Mouse (Mus musculus): Measurements from ENCODE around the gene Apaf1. TPM values are rescaled to one million over a fixed set of nuclear protein-coding genes. Genes with fewer than 3 reads are reported as not detected.

Apaf1 gene
- total RNA-seq, 2 experiments from 2014 or later: 5.4 to 5.8 TPM

DNA sequence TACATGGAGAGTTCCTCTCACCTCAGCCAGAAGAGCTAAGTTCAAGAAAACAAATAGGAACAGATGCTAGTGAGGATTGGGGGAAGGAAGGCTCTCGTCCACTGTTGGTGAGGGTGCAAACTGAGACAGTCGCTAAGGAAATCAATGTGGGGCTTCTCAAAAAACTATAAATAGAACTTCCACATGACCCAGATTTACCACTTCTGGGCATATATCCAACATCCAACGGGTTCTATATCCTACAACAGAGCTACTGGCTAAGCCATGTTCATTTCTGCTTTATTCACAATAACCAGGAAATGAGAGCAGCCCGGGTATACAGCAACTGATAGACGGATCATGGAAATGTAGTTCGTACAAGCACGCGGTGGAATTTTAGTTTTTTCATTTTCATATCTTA lies 99.5 kb downstream of the Apaf1 start:
- no peak for DNase-seq (ENCODE audit: low spot score in 2 of 2)

DNA sequence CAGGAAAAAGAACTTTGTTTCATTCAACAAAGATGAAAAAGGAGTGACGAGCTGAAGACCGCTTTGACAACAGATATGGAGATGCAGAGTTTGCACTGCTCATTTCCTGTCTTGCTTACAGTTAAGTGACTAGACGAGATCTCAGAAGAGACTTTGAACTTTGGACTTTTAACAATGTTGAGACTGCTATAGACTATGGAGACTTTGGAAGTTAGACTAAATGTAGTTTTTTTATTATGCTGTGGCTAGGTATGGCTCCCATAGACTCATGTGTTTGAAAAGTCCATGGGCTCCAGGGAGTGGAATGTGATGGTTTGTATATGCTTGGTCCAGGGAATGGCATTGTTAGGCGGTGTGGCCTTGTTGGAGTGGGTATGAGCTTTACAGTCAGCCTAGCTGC lies 100.8 kb downstream of the Apaf1 start:
- no peak for DNase-seq (ENCODE audit: low spot score in 2 of 2)

DNA sequence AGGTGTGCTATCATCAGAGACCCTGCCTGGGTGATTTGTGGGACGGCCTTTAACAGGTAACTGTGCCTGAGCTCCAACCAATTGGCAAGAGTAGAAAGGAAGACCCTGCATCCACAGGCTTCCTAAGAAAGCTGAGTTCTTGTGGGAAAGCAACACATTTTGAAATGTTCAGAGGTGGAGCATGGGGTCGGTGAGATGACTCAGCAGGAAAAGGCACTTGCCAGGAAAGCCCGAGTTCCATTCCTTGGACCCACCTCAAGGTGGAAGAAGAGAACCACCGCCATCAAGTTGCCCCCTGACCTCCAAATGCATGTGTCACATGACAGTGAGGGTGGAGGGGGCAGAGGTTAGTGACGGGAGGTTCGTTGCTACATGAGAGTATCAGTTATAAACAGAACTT lies 108.1 kb downstream of the Apaf1 start:
- DNase-seq (ENCODE audit: low spot score in 2 of 2): no peak

DNA sequence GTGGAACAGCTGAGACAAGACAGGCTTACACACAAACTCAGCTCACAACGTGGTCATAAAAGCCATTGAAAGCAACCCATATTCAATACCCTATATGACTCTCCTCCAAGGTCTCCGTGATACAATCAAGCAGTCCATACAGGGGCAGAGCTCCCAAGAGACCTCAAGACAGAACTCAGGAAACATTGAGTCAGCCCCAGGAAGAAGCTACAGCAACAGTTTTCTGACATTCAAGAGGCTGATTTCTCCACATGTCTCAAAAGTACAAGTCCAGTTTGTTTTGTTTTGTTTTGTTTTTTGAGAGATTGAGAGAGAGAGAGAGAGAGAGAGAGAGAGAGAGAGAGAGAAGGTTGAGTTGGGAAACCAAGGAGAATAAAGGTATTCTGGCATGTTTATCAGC lies 108.5 kb downstream of the Apaf1 start:
- no peak for DNase-seq (ENCODE audit: low spot score in 2 of 2)

DNA sequence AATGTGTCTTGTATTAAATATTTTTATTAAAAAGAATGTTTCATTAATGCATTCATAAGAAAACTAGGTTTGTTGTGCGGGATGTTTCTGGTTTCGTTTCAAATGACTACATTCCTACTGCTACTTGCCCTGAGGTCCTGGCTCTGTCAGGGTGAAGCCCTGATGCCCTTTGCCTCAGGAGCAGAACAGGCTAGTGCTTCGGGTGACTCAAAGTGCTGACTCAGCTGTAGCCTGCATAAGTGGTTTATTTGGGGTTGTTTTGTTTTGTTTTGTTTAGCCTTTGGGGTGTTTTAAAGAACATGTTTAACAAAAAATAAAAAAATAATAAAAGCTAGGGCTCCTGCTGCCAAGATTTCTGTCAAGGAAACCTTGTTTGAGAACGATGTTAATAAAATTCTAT lies 112.0 kb downstream of the Apaf1 start:
- no peak for DNase-seq (ENCODE audit: low spot score in 2 of 2)

DNA sequence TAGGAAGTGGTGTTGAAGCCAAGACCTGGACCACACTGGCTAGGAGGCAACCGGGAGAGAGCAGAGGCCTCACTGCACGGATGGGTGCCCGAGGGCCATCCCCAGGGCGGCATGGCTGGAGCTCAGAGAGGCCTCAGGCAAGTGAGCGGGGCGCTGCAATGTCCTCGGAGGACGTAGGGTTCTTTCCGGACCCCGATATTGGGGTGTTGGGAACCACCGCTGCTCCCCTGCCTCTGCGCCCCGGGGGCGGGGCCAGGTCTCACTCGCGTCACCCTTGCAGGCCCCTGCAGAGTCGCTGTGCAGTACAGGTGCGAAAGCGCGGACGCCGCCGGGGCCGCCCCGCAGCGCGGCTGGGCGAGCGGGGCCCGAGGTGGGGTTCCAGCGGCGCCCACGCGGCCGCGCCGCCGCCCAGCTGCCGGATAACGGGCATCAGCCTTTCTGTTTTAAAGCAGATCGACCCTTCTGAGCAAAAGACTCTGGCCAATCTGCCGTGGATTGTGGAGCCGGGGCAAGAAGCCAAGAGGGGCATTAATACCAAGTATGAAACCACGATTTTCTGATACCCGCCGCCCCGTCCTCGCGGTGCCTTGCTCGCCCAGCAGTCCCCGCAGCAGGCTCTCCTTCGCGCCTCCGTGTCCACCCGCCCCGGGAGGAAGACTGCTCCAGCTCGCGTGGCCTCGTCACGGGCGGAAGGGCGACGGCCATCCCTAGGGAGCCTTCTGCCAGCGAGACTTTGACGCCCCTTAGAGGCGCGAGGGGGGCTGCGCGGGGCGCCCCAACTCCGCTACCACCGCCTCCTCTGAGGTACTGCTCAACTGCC lies 113.0 kb downstream of the Apaf1 start:
- DNase-seq (ENCODE audit: low spot score in 2 of 2): peak; percentile 4 to 22

DNA sequence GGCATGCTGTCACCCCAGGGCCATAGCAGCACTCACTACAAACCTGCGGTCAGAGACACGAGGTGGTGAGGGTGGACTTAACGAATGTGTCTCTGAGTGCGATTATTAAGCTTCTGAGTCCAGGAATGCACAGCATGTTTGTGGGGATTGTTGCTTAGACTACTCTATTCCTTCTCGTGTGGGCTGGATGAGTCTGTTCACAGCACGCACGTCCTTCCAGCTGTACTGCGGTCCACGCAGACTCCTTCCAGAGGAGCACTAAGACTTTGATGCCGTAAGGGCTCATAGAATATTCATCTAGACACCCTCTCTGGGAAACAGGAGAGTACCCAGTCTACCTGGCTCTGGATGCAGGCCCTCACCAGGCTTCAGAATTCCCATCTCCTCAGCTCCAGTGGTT lies 114.3 kb downstream of the Apaf1 start:
- no peak for DNase-seq (ENCODE audit: low spot score in 2 of 2)

DNA sequence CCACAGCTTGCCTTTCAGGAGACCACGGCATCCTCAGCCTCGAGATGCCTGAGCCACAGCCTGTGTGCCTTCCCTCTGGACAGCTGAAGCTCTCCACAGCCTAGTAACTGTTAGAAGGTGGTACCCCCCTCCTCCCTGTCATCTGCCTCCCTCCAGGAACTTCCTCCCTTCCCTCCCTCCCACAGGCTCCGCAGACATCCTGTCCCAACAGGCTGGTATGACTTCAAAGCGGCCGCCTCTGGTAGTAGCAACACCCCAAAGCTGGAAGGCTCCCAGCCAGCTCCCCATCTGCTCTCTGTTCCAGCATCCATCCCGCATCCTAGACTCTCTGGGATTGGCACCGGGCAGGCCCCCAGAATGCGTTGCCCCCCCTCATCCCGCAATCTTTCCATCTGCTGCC lies 115.7 kb downstream of the Apaf1 start:
- no peak for DNase-seq (ENCODE audit: low spot score in 2 of 2)

DNA sequence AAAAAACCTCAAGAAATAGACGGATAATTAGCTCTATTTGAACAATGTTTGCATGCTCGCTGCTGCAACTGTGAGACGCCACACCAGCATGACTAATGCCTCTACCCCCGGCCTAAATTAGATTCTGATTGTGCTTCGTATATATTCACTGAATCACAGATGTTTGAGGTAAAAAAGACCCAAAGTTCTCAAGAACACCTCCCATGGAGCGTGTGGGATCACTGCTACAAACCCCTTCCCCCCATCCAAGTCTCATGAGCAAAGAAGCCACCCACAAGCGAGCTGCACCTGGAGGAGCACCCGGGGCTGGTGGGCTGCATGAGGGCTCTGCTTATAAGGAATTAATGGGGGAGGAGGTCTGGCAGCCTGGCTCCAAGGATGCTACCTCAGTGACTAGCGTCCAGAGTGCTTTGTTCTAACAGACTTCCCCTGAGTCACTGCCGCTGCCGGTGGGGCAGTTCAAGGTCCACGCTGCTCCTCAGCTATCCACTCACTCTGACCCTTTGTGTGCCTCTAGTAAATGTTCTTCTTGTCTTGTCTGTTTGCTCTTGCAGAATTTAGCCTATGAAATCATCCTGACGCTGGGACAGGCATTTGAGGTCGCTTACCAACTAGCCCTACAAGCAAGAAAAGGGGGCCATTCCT lies 116.8 kb downstream of the Apaf1 start:
- DNase-seq (ENCODE audit: low spot score in 2 of 2): no peak

DNA sequence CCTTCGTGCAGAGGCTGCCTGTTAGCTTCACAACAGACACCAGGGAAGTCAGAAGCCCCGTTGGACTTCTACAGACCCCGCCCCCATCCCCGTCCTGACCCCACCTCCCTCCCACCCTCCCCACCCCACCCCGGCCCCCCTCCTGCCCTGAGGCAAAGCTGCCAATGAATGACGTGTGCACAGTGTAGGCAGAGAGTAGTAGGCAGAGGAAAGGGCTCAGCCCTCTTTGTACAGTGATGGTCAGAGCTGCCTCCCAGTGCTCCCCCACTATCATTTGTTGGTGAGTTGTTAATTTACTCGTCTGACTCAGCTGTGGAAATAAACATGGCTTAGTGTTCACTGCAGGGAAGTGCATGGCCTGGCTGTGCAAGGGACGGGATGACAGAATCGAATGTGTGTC lies 118.1 kb downstream of the Apaf1 start:
- DNase-seq (ENCODE audit: low spot score in 2 of 2): no peak

DNA sequence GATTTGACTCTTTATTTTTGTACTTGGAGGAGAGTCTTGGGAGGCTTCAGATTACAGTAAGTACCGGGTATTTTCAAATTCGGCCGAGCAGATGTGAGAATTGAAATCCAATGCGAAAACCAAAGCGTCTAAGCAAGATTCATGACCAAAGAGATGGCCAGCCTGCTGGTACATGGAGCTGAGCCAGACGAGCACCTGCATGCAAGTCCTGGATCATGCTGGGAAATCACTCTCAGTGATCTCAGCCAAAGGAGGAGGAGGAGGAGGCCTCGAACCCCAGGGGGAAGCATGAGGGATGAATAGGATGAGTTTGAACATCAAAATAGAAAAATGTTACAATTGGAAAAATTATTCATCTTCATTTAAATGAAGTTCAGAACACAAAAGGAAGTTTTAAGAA lies 122.2 kb downstream of the Apaf1 start:
- no peak for DNase-seq (ENCODE audit: low spot score in 2 of 2)

DNA sequence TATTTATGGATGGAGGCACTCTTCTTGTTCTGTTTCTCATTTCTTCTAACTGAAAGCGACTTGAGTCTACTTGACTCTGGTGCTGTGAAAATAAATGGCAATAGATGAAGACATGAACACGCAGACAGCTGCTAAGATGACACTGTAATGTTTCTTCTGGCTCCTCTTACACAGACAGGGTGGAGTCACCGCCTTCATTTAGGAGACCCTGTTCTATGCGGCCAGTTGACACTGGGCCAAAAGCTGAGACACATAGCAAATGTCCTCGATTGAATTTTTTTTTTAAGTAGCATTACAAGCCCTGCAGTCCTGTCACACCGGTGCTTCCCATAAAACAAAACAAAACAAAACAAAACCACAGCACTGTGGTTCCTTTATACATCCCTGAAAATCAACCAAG lies 128.7 kb downstream of the Apaf1 start:
- DNase-seq (ENCODE audit: low spot score in 2 of 2): no peak

DNA sequence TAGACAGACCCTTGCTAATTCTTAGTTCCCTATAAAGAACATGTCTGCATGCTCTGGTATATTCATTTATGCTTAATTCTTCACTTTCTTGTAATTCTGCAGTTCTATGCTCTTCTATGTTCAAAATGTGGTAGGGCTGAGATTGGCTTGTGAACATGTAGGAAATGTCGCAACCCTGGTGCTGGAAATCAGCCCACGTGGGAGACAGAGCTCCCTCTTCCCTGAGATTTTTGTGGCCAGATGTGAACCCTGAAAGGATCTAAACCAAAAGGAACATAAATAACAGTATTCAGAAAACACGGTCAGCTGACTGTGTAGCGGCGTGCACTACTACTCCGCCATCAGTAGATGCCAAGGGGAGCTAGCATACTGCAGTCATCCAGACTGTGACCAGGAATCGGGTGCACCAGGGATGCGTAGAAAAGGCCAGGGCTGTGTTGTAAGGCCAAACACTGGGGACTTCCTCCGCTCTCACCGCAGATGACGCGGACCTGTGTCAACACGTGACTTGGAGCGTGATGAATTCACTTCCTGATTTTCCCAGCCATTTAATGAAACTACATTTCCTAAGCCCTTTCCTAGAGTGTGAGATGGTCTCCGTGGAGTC lies 129.4 kb downstream of the Apaf1 start:
- DNase-seq (ENCODE audit: low spot score in 2 of 2): no peak

DNA sequence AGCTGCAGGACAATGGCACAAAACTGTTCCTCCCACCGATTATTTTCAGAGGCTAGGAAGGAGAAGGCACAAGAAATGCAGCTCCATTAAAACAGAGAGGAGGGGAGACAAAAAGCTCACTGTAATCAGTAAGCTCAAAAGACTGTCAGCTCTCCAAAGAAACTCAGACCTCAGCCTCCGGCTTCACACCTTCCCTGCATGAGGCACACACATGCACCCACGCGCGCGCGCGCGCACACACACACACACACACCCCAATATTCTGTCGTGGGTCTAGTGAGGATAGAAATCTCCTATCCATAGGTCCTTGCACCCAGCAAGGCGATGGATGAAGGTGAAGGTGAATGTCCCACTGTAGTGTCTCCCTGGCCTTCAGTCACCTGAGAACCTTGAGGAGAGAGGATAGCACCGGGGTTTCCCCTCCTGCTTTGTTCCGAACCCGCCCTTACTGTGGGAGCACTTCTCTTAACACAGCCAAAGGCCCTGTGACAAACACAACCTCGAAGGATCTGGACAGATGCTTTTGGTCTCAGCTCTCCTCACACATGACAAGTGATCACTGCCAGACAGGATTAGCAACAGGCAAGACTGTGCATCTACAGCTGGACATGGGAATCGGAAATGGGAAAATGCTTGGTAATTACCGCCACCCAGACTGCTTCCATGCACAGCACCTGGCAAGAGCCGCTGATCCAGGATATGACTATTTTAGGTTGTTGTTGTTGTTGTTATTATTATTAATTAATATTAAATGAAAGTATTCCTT lies 134.8 kb downstream of the Apaf1 start:
- no peak for DNase-seq (ENCODE audit: low spot score in 2 of 2)

DNA sequence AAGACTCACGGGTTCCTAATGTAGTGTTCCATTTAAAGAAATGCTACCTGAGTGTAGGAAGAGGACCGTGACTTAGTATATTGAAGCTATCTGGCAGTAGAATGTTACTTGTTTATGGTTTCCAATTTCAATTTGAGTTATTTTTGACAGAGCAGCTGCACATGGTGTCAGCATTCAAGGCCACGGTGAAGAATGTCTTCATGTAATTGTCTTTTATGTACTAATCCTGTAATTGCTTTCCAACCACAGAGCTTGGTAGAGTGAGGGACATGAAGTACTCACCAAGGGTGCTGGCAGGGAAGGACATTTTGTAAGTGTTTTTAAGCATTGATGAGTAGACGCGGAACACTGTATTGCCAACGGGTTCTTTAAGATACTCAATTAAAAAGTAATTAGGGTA lies 135.5 kb downstream of the Apaf1 start:
- DNase-seq (ENCODE audit: low spot score in 2 of 2): no peak

DNA sequence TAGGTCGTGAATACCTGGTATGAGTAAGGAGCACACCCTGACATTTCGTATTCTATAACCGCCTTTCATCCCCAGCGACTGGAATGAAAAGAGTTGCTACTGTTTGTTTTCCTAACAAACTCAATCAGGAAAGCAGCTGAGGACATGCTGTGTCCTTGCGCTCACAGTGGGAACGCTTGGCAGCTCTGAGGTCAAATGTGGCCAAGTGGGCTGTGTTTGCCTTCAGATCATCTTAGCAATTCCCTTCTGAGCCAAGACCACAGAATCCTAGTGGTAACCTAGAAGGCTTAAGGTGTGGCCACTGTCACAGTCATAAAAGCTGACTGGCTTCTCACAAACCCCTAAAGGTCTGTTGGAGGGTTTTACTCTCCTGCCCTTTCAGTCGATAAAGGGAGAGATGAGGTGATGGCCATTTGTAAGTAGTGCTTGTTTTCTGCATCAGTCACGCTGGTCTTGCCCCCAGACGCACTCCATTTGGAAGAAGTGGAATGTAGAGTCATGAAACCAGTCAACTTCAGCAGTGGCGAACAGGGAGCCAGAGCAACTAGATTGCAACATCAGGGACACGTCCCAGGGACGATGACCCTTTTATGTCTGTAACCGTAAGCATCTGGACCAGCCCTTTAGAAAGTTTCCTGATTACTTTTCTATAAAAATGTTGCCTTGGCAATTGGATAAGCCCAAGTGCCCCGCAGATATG lies 140.4 kb downstream of the Apaf1 start:
- no peak for DNase-seq (ENCODE audit: low spot score in 2 of 2)

DNA sequence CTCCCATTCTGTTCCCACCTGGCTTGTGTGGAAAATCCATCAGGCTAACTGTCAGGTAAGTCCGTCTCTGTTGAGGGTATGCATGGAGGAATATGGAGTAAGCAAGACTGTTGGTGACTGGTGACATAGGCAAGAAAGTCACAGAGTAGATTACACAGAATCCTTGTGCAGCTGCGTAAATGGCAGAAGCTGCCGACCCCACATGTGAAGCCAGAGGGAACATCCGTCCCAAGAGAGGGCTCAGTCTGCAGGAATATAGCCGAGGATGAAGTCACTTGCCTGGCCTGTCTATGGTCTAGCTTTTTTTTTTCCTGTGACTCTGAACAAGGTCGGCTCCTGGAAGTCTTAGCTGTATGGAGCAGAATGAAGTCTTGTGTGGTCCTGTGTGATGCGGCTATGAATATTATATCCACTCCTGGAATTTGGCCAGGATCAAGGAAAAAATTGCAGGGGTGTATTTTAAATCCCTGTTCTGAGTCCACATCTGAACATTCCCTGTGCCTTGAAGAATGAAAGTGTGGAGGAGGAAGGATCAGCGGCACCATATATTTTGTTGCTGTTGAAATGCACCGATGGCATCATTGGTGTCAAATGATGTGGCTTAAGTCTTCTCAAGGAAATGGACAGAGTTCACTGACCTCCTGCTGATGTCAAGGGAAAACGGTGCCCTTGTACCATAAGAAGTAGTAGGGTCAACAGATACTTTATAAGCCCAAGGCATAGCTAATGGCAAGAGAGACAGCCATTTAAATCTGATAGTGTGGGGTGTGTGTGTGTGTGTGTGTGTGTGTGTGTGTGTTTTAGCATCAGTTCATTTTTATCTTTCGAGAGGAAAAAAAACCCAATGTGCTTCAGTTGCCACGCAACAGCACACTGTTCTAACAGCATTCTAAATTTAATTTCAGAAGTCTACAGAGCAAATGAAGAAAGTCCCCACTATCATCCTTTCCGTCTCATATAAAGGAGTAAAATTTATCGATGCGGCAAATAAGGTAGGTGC lies 141.7 kb downstream of the Apaf1 start:
- no peak for DNase-seq (ENCODE audit: low spot score in 2 of 2)

All from adrenal gland, adult 18-20 months (tissue).